Mouse (Mus musculus) stomach, embryonic 16.5 days (tissue): Measurements from ENCODE around the gene Casc1. TPM values are rescaled to one million over a fixed set of nuclear protein-coding genes. Genes with fewer than 3 reads are reported as not detected.

ENCODE experiments used
- ATAC-seq: fragments of 200-750 bp; cut with Nextera tagmentation; 2 replicates; pipeline ENCODE4 v1.8.0; 2017; ENCODE audit warnings: moderate number of reproducible peaks, moderate TSS enrichment; ENCODE audit not compliant: insufficient read depth, low FRiP score
- H3K27ac ChIP-seq: fragments of 300-500 bp; sonication (generic); 2 replicates; pipeline ENCODE4 v1.5.1; 2014; ENCODE audit warnings: low read length
- H3K27me3 ChIP-seq: fragments of 300-500 bp; sonication (generic); 2 replicates; pipeline ENCODE4 v1.6.1; 2014; ENCODE audit warnings: low read length, control low read depth, mixed read lengths; ENCODE audit not compliant: control insufficient read depth, insufficient read depth
- H3K36me3 ChIP-seq: fragments of 300-500 bp; sonication (generic); 2 replicates; pipeline ENCODE4 v1.6.1; 2014; ENCODE audit warnings: low read length; ENCODE audit not compliant: control insufficient read depth, insufficient read depth
- H3K4me1 ChIP-seq: fragments of 300-500 bp; sonication (generic); 2 replicates; pipeline ENCODE4 v1.6.1; 2014; ENCODE audit warnings: low read length, control low read depth, mixed read lengths; ENCODE audit not compliant: control insufficient read depth, insufficient read depth
- H3K4me2 ChIP-seq: fragments of 300-500 bp; sonication (generic); 2 replicates; pipeline ENCODE4 v1.6.1; 2014; ENCODE audit warnings: low read depth, low read length, mixed read lengths
- H3K4me3 ChIP-seq: fragments of 300-500 bp; sonication (generic); replicated peaks from 2 replicates; pipeline ENCODE4 v1.5.1; 2014; ENCODE audit warnings: mild to moderate bottlenecking, low read length
- H3K9ac ChIP-seq: fragments of 300-500 bp; sonication (generic); 2 replicates; pipeline ENCODE4 v1.6.1; 2014; ENCODE audit warnings: low read length
- H3K9me3 ChIP-seq: fragments of 300-500 bp; sonication (generic); replicated peaks from 2 replicates; pipeline ENCODE4 v1.6.1; 2016; ENCODE audit warnings: low read length, control low read depth; ENCODE audit not compliant: control insufficient read depth
- WGBS: fragments of 180-500 bp; shearing (Covaris S2); extraction: QIAGEN DNeasy Blood & Tissue Kit; methylation state at CpG from one replicate; pipeline ENCODE4 v1.1.7; 2014; 5-methylcytosine and 5-hydroxymethylcytosine counted together
- polyA plus RNA-seq: library from polyadenylated mRNA; unstranded; fragments of >200 nt; fragmentation: Nextera tagmentation; extraction: Ambion mirVana; gene quantifications from 2 replicates; pipeline ENCODE4 v1.2.1, GENCODE M21; 2015

Casc1 gene
- polyA plus RNA-seq, 1 experiment from 2014 or later: 0.43 TPM

DNA sequence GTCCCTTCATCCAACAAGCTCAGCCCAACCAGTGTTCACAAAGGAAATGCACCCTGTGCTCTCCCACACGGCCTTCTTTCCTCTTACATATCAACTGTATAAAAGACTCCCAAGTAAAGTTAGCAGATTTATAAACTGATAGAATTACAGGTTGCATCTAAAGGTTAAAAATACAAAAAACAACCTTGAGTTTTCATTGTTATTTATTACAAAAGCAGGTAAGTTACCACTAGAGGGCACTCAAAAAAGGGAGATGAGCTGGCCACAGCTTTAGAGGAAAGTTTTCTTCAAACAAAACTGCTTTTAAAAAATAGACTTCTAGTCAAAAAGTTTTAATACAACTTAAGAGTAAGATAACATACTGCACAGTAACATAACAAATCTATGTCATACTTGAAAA, 31.7 kb upstream of the Casc1 start:
- H3K27me3 ChIP-seq: no peaks in the 10 kb centered on the region
- no peaks in the 10 kb centered on the region for H3K9me3 ChIP-seq
- H3K4me1 ChIP-seq: no peaks in the 10 kb centered on the region
- no peaks in the 10 kb centered on the region for H3K36me3 ChIP-seq
- no peak overlapping the region for H3K4me2 ChIP-seq
- no peak for ATAC-seq
- WGBS: 30% methylated on average over 1 of the region's 1 CpGs
- H3K9ac ChIP-seq: no peak overlapping the region
- H3K4me3 ChIP-seq: no peak overlapping the region
- H3K27ac ChIP-seq: no peak overlapping the region

GRCm38 (mm10) chr6:145240285-145240684, 29.5 kb upstream of the Casc1 start:
- 87% methylated on average over 6 of the region's 6 CpGs for WGBS
- Histone ChIP-seq H3K36me3 (no peaks in the 10 kb centered on the region), H3K4me2 (no peak overlapping the region), H3K27me3 (no peaks in the 10 kb centered on the region), H3K4me3 (no peak overlapping the region), H3K4me1 (no peaks in the 10 kb centered on the region), H3K27ac (no peak overlapping the region), H3K9me3 (no peaks in the 10 kb centered on the region), H3K9ac (no peak overlapping the region)
- ATAC-seq: no peak

DNA sequence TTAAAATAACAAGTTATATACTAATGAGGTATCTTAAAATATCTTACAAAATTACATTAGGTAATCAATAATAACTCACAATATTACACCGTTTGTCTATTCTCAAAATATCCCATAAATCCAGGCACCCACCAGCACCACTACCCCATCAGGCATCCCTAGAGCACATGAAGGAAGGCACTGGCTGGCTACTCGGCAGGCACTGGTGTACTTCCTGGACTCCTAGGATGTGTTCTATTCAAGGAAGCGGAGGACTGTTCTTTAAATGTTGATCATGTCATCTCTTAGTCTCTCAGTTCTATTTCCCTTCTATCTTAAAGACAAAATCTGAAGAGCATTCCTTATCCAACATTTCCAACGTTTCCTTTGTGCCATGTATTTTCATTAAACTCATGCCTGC, 26.3 kb upstream of the Casc1 start:
- H3K9ac ChIP-seq: no peak overlapping the region
- no peaks in the 10 kb centered on the region for H3K27me3 ChIP-seq
- WGBS: 79% methylated on average over 4 of the region's 4 CpGs
- H3K9me3 ChIP-seq: no peaks in the 10 kb centered on the region
- H3K4me3 ChIP-seq: no peak overlapping the region
- ATAC-seq: no peak
- no peaks in the 10 kb centered on the region for H3K36me3 ChIP-seq
- H3K4me1 ChIP-seq: no peaks in the 10 kb centered on the region
- H3K27ac ChIP-seq: no peak overlapping the region
- no peak overlapping the region for H3K4me2 ChIP-seq

DNA sequence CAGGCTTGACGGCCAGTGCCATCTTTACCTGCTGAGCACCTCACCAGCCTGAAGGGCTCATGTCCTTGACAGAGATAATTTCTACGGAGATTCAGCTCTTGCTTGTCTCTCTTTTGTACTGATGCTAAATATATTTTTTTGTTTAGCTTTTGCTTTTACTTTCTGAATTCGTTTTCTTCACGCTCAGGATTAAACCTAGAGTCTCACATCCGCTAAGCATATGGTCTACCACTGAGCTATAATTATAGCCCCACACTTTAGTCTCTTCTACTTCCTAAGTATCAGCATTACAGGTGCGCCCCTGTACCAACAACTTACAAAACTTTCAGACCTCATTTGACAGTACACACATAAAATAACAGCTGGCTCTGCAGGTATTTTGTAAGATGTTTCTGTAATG, 24.6 kb upstream of the Casc1 start:
- H3K4me3 ChIP-seq: no peak overlapping the region
- WGBS: 88% methylated on average over 6 of the region's 6 CpGs
- no peaks in the 10 kb centered on the region for H3K9me3 ChIP-seq
- no peak for ATAC-seq
- H3K27me3 ChIP-seq: no peaks in the 10 kb centered on the region
- no peak overlapping the region for H3K9ac ChIP-seq
- no peak overlapping the region for H3K4me2 ChIP-seq
- no peak overlapping the region for H3K27ac ChIP-seq
- H3K36me3 ChIP-seq: 0 out of 2 replicates have a peak, but pooled peaks cover 4% of the 10 kb centered on the region
- no peaks in the 10 kb centered on the region for H3K4me1 ChIP-seq

- H3K9me3 ChIP-seq: no peaks in the 10 kb centered on the region
- H3K27me3 ChIP-seq: no peaks in the 10 kb centered on the region
- H3K36me3 ChIP-seq: 0 out of 2 replicates have a peak, but pooled peaks cover 4% of the 10 kb centered on the region
- no peaks in the 10 kb centered on the region for H3K4me1 ChIP-seq
- no peak for ATAC-seq
- H3K4me3 ChIP-seq: no peak overlapping the region
- H3K4me2 ChIP-seq: no peak overlapping the region
- no peak overlapping the region for H3K9ac ChIP-seq
- 85% methylated on average over 1 of the region's 1 CpGs for WGBS
- no peak overlapping the region for H3K27ac ChIP-seq
These were observed 23.6 kb upstream of the Casc1 start for GRCm38 (mm10) chr6:145234391-145234790.

DNA sequence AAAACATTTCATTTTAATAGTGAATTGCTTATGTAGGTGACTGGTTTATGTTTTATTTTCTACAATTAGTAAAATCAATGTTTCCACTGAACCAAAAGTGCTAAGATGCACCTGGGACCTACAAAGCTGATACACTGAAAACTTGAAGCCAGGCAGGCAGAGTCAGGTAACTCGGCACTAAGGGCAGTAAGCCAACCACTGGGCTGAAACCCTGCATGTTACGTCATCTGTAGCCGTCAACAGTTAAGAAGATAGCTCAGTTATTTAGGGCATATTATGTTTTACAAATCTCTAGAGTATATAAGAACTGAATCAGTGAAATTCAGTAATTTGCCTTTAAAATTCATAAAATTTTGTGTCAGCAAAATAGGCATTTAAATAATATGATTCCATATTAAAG, 15.5 kb upstream of the Casc1 start:
- Histone ChIP-seq H3K36me3 (0 out of 2 replicates have a peak, but pooled peaks cover 4% of the 10 kb centered on the region), H3K4me2 (no peak overlapping the region), H3K9ac (no peak overlapping the region), H3K4me1 (no peaks in the 10 kb centered on the region), H3K27me3 (no peaks in the 10 kb centered on the region), H3K4me3 (no peak overlapping the region), H3K9me3 (no peaks in the 10 kb centered on the region), H3K27ac (no peak overlapping the region)
- ATAC-seq: no peak
- WGBS: 87% methylated on average over 3 of the region's 3 CpGs

DNA sequence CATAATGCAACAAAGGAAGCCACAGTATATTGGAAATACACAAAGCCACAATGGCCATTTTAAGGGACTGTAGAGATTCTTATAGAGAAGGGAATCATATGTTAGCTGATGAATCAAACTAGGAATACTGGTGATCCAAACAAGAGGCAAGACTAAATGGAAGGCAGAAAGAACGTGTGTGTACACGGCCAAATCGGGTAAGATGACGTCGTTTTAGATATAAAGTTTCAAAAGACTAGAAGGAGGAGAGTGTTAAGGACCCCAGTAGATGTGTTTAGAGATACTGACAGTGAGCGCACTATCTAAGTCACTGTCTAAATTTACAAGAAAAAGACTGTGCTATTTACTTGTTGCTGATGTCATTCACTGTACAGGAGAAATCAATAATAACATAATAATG, 13.4 kb upstream of the Casc1 start:
- H3K27me3 ChIP-seq: no peaks in the 10 kb centered on the region
- H3K36me3 ChIP-seq: peaks cover 4% of the 10 kb centered on the region; the same call in 1 of the 2 replicates
- no peaks in the 10 kb centered on the region for H3K4me1 ChIP-seq
- no peaks in the 10 kb centered on the region for H3K9me3 ChIP-seq
- WGBS: 88% methylated on average over 6 of the region's 6 CpGs
- no peak overlapping the region for H3K4me3 ChIP-seq
- H3K4me2 ChIP-seq: no peak overlapping the region
- H3K9ac ChIP-seq: no peak overlapping the region
- no peak overlapping the region for H3K27ac ChIP-seq
- no peak for ATAC-seq

DNA sequence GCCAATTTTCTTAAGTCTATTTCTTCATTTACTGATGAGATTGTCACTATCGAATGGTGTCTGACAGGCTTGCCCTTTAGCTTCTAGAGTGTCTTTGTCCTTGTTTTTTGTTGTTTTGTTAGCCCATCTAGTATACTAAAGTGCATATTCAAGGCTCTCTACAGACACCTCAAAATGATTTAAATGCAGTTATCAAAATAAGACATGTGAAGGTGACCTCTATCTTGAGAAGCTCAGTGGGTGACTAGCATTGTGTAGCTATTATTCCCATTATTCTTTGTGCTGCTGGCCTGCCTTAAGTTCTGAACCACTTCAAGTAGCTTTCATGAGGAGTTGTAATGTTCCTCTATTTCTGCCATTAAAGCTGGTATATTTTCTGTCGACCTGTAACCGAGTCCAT, 5.0 kb upstream of the Casc1 start:
- WGBS: 82% methylated on average over 3 of the region's 3 CpGs
- no peak for ATAC-seq
- Histone ChIP-seq H3K9me3 (no peaks in the 10 kb centered on the region), H3K27me3 (no peaks in the 10 kb centered on the region), H3K4me2 (no peak overlapping the region), H3K27ac (no peak overlapping the region), H3K36me3 (peaks cover 4% of the 10 kb centered on the region; the same call in 1 of the 2 replicates), H3K9ac (no peak overlapping the region), H3K4me3 (no peak overlapping the region), H3K4me1 (no peaks in the 10 kb centered on the region)

DNA sequence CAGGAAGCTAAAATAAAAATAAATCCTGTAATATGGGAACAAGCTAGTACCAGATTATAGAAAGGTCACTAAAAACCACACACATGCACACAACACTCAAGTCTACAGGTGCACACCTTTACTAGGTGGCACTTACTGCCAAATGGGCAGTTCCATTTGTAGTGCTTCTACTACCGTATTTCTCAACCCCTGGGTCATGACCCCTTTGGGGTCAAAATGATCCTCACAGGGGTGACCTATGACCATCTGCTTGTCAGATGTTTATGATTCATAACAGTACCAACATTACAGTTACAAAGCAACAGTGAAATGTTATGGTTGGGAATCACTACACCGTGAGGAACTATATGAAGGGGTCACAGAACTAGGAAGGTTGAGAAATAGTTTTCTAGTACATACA, 3.1 kb upstream of the Casc1 start:
- no peak overlapping the region for H3K9ac ChIP-seq
- H3K27me3 ChIP-seq: no peaks in the 10 kb centered on the region
- no peak overlapping the region for H3K27ac ChIP-seq
- no peak overlapping the region for H3K4me2 ChIP-seq
- no peak overlapping the region for H3K4me3 ChIP-seq
- 74% methylated on average over 2 of the region's 2 CpGs for WGBS
- ATAC-seq: no peak
- H3K4me1 ChIP-seq: 0 out of 2 replicates have a peak, but pooled peaks cover 3% of the 10 kb centered on the region
- no peaks in the 10 kb centered on the region for H3K36me3 ChIP-seq
- no peaks in the 10 kb centered on the region for H3K9me3 ChIP-seq
